Mouse (Mus musculus) forebrain, embryonic 15.5 days (tissue): ENCODE data around the gene Gsk3a. TPM values are rescaled to one million over a fixed set of nuclear protein-coding genes. Genes with fewer than 3 reads are reported as not detected.

Experiments used
- ATAC-seq: fragments of 200-750 bp; cut with Nextera tagmentation; replicated peaks from 2 replicates; pipeline ENCODE4 v1.8.0; 2017; ENCODE audit warnings: mild to moderate bottlenecking, moderate TSS enrichment, moderate library complexity
- H3K27ac ChIP-seq: fragments of 300-500 bp; sonication (generic); replicated peaks from 2 replicates; pipeline ENCODE4 v1.5.1; 2015; ENCODE audit warnings: mild to moderate bottlenecking, inconsistent platforms
- H3K27me3 ChIP-seq: fragments of 300-500 bp; sonication (generic); 2 replicates; pipeline ENCODE4 v1.6.1; 2015; ENCODE audit warnings: inconsistent platforms
- H3K36me3 ChIP-seq: fragments of 300-500 bp; sonication (generic); 2 replicates; pipeline ENCODE4 v1.6.1; 2015; ENCODE audit warnings: mild to moderate bottlenecking, inconsistent platforms
- H3K4me1 ChIP-seq: fragments of 300-500 bp; sonication (generic); 2 replicates; pipeline ENCODE4 v1.6.1; 2015; ENCODE audit warnings: inconsistent platforms
- H3K4me2 ChIP-seq: fragments of 300-500 bp; sonication (generic); replicated peaks from 2 replicates; pipeline ENCODE4 v1.6.1; 2015; ENCODE audit warnings: mild to moderate bottlenecking, inconsistent platforms
- H3K4me3 ChIP-seq: fragments of 300-500 bp; sonication (generic); 2 replicates; pipeline ENCODE4 v1.5.1; 2015; ENCODE audit warnings: mild to moderate bottlenecking, inconsistent platforms
- H3K9ac ChIP-seq: fragments of 300-500 bp; sonication (generic); replicated peaks from 2 replicates; pipeline ENCODE4 v1.6.1; 2015; ENCODE audit warnings: mild to moderate bottlenecking, inconsistent platforms
- H3K9me3 ChIP-seq: fragments of 300-500 bp; sonication (generic); 2 replicates; pipeline ENCODE4 v1.6.1; 2016; ENCODE audit warnings: inconsistent platforms
- WGBS: fragments of 180-500 bp; shearing (Covaris S2); methylation state at CpG from one replicate; pipeline ENCODE4 v1.1.7; 2015; ENCODE audit warnings: mixed read lengths; 5-methylcytosine and 5-hydroxymethylcytosine counted together
- microRNA-seq: library from miRNA; unstranded; fragments of <30 nt; microRNA quantifications from one replicate; pipeline ENCODE4, GENCODE M21; 2016
- polyA plus RNA-seq: library from polyadenylated mRNA; unstranded; fragments of >200 nt; fragmentation: Nextera tagmentation; extraction: Ambion mirVana; gene quantifications from 2 replicates; pipeline ENCODE4 v1.2.1, GENCODE M21; 2015

Gene Gsk3a
- polyA plus RNA-seq, 1 experiment from 2014 or later: 17.4 TPM

- H3K36me3 ChIP-seq: no peaks in the 10 kb centered on the region
- no peaks in the 10 kb centered on the region for H3K9me3 ChIP-seq
- peaks cover 44% of the 10 kb centered on the region for H3K4me1 ChIP-seq
- H3K27ac ChIP-seq: 0 out of 2 replicates have a peak overlapping the region, but pooled peaks have one; percentile 15
- peaks cover 35% of the 10 kb centered on the region for H3K27me3 ChIP-seq
- peak overlapping the region; percentile 68 for H3K4me2 ChIP-seq
- peak overlapping the region; percentile 52 for H3K4me3 ChIP-seq
- 2% methylated on average over 15 of the region's 15 CpGs for WGBS
- no peak for ATAC-seq
- 0 out of 2 replicates have a peak overlapping the region, but pooled peaks have one; percentile 24 for H3K9ac ChIP-seq
Observed at GRCm38 (mm10) chr7:25181331-25181790, 56.3 kb downstream of the Gsk3a start.

DNA sequence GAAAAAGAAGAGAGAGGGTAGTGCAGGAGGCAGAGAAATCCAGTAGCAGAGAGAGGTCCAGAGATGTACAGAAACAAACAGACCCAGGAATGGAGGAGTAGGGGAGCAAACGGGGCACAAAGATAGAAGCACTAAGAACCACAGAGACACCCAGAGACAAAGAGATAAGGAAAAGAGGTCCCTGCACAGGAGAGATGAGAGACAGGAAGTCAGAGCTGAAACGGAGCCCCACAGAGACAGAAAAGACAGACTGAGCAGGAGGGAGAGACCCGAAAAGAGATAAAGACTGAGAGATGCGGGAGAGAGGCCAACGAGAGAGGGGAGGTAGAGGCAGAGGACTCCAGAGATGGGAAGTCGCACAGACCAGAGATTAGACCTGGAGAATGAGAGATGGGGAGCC lies 57.1 kb downstream of the Gsk3a start:
- ATAC-seq: no peak
- 3% methylated on average over 6 of the region's 6 CpGs for WGBS
- peaks cover 44% of the 10 kb centered on the region for H3K4me1 ChIP-seq
- H3K27ac ChIP-seq: peak overlapping the region; percentile 98
- 0 out of 2 replicates have a peak overlapping the region, but pooled peaks have one; percentile 75 for H3K9ac ChIP-seq
- no peaks in the 10 kb centered on the region for H3K9me3 ChIP-seq
- peak overlapping the region; percentile 52 for H3K4me3 ChIP-seq
- H3K27me3 ChIP-seq: peaks cover 35% of the 10 kb centered on the region
- H3K36me3 ChIP-seq: no peaks in the 10 kb centered on the region
- peak overlapping the region; percentile 68 for H3K4me2 ChIP-seq

DNA sequence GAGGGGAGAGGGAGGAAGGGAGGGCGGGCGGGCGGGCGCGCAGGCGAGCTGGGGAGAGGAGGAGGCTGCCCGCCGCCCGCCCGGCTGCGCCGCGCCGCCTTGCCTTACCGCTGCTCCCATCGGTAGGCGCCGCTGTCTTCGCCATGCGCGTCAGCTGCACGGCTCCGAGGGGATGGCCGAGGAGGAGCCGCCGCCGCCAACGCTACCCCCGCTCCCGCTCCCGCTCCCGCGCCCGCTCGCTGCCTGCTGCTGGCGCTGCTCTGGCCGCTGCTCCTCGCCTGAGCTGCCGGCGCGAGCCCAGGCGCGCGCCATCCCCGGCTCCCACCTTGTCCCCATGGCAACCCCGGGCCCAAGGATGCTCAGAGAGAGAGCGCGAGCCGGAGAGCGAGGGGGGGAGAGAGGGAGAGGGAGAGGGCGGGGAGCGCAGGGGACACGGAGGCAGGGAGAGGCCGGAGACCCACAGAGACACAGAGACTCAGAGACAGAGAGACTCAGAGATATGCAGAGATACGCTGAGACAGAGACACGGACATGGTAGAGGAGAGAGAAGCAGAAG lies 58.0 kb downstream of the Gsk3a start, which contains the start of gene Pou2f2:
TSS of gene Pou2f2 (minus strand) at position 121 of the 556 bp plus-strand sequence.
- H3K36me3 ChIP-seq: no peaks in the 10 kb centered on the region
- WGBS: 0% methylated on average over 25 of the region's 56 CpGs
- H3K4me1 ChIP-seq: peaks cover 44% of the 10 kb centered on the region
- H3K9ac ChIP-seq: peak within 1 kb of the TSS; percentile 75
- H3K4me2 ChIP-seq: peak within 1 kb of the TSS; percentile 68
- H3K9me3 ChIP-seq: no peaks in the 10 kb centered on the region
- peak within 1 kb of the TSS; percentile 52 for H3K4me3 ChIP-seq
- peak; percentile 95 for ATAC-seq
- H3K27ac ChIP-seq: peak within 1 kb of the TSS; percentile 98
- H3K27me3 ChIP-seq: peaks cover 35% of the 10 kb centered on the region

- Histone ChIP-seq H3K9me3 (no peaks in the 10 kb centered on the region), H3K4me2 (peak overlapping the region; percentile 68), H3K9ac (peak overlapping the region; percentile 75), H3K4me3 (peak overlapping the region; percentile 52), H3K36me3 (no peaks in the 10 kb centered on the region), H3K4me1 (peaks cover 50% of the 10 kb centered on the region), H3K27ac (peak overlapping the region; percentile 98), H3K27me3 (peaks cover 28% of the 10 kb centered on the region)
- ATAC-seq: peak; percentile 81
- WGBS: under 1% methylated on average over 55 of the region's 56 CpGs
Observed at GRCm38 (mm10) chr7:25178787-25179605, 58.7 kb downstream of the Gsk3a start.

DNA sequence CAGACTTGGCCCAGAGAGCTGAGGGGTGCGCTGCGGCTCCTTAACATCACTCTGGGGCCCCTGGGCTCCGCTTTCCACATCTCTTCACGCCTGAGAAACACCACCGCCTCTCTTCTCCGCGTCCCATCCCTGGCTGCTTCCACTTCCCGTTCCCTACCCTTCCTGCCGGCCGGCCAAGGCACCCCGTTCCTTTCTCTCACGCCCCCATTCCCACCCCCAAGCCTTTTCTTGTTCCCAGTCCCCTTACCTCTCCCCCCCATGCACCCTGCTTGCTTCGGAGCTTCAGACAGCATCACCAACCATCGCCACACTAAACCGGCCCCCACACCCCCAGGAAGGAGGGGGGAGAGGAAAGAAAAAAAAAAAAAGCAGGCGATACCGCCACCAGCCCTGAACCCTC lies 59.3 kb downstream of the Gsk3a start:
- Histone ChIP-seq H3K4me2 (peak overlapping the region; percentile 68), H3K9me3 (no peaks in the 10 kb centered on the region), H3K4me3 (peak overlapping the region; percentile 52), H3K36me3 (no peaks in the 10 kb centered on the region), H3K4me1 (peaks cover 50% of the 10 kb centered on the region), H3K9ac (peak overlapping the region; percentile 75), H3K27ac (peak overlapping the region; percentile 98), H3K27me3 (peaks cover 27% of the 10 kb centered on the region)
- WGBS: under 1% methylated on average over 17 of the region's 17 CpGs
- ATAC-seq: no peak

Small RNAs within 50 kb of the gene (microRNA-seq; reads per million reads assigned to microRNA genes)
- not detected for gene Mir7048

Other genes with a start within 250 kb of the Gsk3a start
- 181 and 191 TPM in 2 replicates for gene Atp1a3, start 231.9 kb downstream of the Gsk3a start, polyA plus RNA-seq
- gene Grik5, start 165.5 kb downstream of the Gsk3a start, polyA plus RNA-seq: 15.9 and 17.1 TPM in 2 replicates
- 35.8 and 40.8 TPM in 2 replicates for gene Zfp574, start 165.3 kb downstream of the Gsk3a start, polyA plus RNA-seq
- 17.4 and 17.5 TPM in 2 replicates for gene Pou2f2, start 58.1 kb downstream of the Gsk3a start, polyA plus RNA-seq
- gene Dedd2, start 17.2 kb downstream of the Gsk3a start, polyA plus RNA-seq: 17.7 and 18.0 TPM in 2 replicates
- gene Zfp526, start 16.4 kb downstream of the Gsk3a start, polyA plus RNA-seq: 1.9 and 2.0 TPM in 2 replicates
- 4.8 and 5.5 TPM in 2 replicates for gene Erf, start 12.9 kb upstream of the Gsk3a start, polyA plus RNA-seq
- gene Cic, start 29.9 kb upstream of the Gsk3a start, polyA plus RNA-seq: 53.2 and 54.4 TPM in 2 replicates
- 521 and 550 TPM in 2 replicates for gene Pafah1b3, start 60.1 kb upstream of the Gsk3a start, polyA plus RNA-seq
- gene Prr19, start 63.6 kb upstream of the Gsk3a start, polyA plus RNA-seq: 1.6 and 2.1 TPM in 2 replicates
- 30.9 and 32.3 TPM in 2 replicates for gene Tmem145, start 68.3 kb upstream of the Gsk3a start, polyA plus RNA-seq
- gene Megf8, start 79.3 kb upstream of the Gsk3a start, polyA plus RNA-seq: 22.3 and 23.3 TPM in 2 replicates
- gene Cnfn, start 131.9 kb upstream of the Gsk3a start, polyA plus RNA-seq: not detected in 2 replicates
- gene Lipe, start 160.9 kb upstream of the Gsk3a start, polyA plus RNA-seq: 15.4 and 16.1 TPM in 2 replicates
- 0.39 and 0.60 TPM in 2 replicates for gene Cxcl17, start 175.0 kb upstream of the Gsk3a start, polyA plus RNA-seq
- gene Ceacam1, start 239.8 kb upstream of the Gsk3a start, polyA plus RNA-seq: 0.55 and 0.92 TPM in 2 replicates